Mouse (Mus musculus): Measurements from ENCODE around the gene Sh3gl2. TPM values are rescaled to one million over a fixed set of nuclear protein-coding genes. Genes with fewer than 3 reads are reported as not detected.
A peak's percentile ranks its signal among the peaks of the same experiment; 100 is the strongest.

Sh3gl2 gene
- polyA plus RNA-seq (2015; fragmentation: Nextera tagmentation; extraction: Ambion mirVana) = 0.04 and 0.24 TPM in 2 replicates

GRCm38 (mm10) chr4:85205071-85205635 is at the start of gene Sh3gl2:
TSS of gene Sh3gl2 (plus strand) at chr4:85205126.
- H3K9me3 ChIP-seq (replicated peaks; ENCODE audit: control insufficient read depth, low read length) = no peaks in the 10 kb centered on the region
- H3K4me3 ChIP-seq (ENCODE audit: low read depth, low read length) = peak within 1 kb of the TSS; percentile 50
- H3K9ac ChIP-seq (ENCODE audit: low read depth, low read length) = no peak within 1 kb of the TSS
- H3K36me3 ChIP-seq (ENCODE audit: control insufficient read depth, insufficient read depth) = no peaks in the 10 kb centered on the region
- H3K4me1 ChIP-seq (ENCODE audit: control insufficient read depth, low read depth, low read length) = no peaks in the 10 kb centered on the region
- H3K4me2 ChIP-seq (ENCODE audit: low read depth, low read length) = peak within 1 kb of the TSS; percentile 56
- no peak within 1 kb of the TSS for H3K27ac ChIP-seq (ENCODE audit: low read length)
- H3K27me3 ChIP-seq (ENCODE audit: control insufficient read depth, insufficient read depth, low read depth, low read length) = peaks cover 25% of the 10 kb centered on the region
- ATAC-seq (ENCODE audit: low read depth) = no peak
- WGBS (ENCODE audit: insufficient replicate concordance) = 2% methylated on average over 46 of the region's 48 CpGs

GRCm38 (mm10) chr4:85161156-85161555 is 43.8 kb upstream of the Sh3gl2 start:
- Histone ChIP-seq H3K4me2 (ENCODE audit: low read depth, low read length) (no peak overlapping the region), H3K27ac (ENCODE audit: low read length) (no peak overlapping the region), H3K4me3 (ENCODE audit: low read depth, low read length) (no peak overlapping the region), H3K9me3 (replicated peaks; ENCODE audit: control insufficient read depth, low read length) (no peaks in the 10 kb centered on the region), H3K9ac (ENCODE audit: low read depth, low read length) (no peak overlapping the region), H3K36me3 (ENCODE audit: control insufficient read depth, insufficient read depth) (no peaks in the 10 kb centered on the region), H3K27me3 (ENCODE audit: control insufficient read depth, insufficient read depth, low read depth, low read length) (no peaks in the 10 kb centered on the region), H3K4me1 (ENCODE audit: control insufficient read depth, low read depth, low read length) (no peaks in the 10 kb centered on the region)
- WGBS (ENCODE audit: insufficient replicate concordance) = 48% methylated on average over 4 of the region's 4 CpGs
- ATAC-seq (ENCODE audit: low read depth) = no peak

GRCm38 (mm10) chr4:85162468-85163312 is 42.2 kb upstream of the Sh3gl2 start:
- no peak overlapping the region for H3K4me3 ChIP-seq (ENCODE audit: low read depth, low read length)
- no peak for ATAC-seq (ENCODE audit: low read depth)
- no peaks in the 10 kb centered on the region for H3K9me3 ChIP-seq (replicated peaks; ENCODE audit: control insufficient read depth, low read length)
- H3K36me3 ChIP-seq (ENCODE audit: control insufficient read depth, insufficient read depth) = no peaks in the 10 kb centered on the region
- no peak overlapping the region for H3K9ac ChIP-seq (ENCODE audit: low read depth, low read length)
- H3K27ac ChIP-seq (ENCODE audit: low read length) = no peak overlapping the region
- no peak overlapping the region; the same call in 1 of the 2 replicates for H3K4me2 ChIP-seq (ENCODE audit: low read depth, low read length)
- no peaks in the 10 kb centered on the region for H3K4me1 ChIP-seq (ENCODE audit: control insufficient read depth, low read depth, low read length)
- H3K27me3 ChIP-seq (ENCODE audit: control insufficient read depth, insufficient read depth, low read depth, low read length) = no peaks in the 10 kb centered on the region
- WGBS (ENCODE audit: insufficient replicate concordance) = 25% methylated on average over 27 of the region's 27 CpGs

GRCm38 (mm10) chr4:85163313-85163615 is 41.7 kb upstream of the Sh3gl2 start:
- Histone ChIP-seq H3K36me3 (ENCODE audit: control insufficient read depth, insufficient read depth) (no peaks in the 10 kb centered on the region), H3K4me2 (ENCODE audit: low read depth, low read length) (no peak overlapping the region), H3K9me3 (replicated peaks; ENCODE audit: control insufficient read depth, low read length) (no peaks in the 10 kb centered on the region), H3K27ac (ENCODE audit: low read length) (no peak overlapping the region), H3K4me3 (ENCODE audit: low read depth, low read length) (no peak overlapping the region), H3K4me1 (ENCODE audit: control insufficient read depth, low read depth, low read length) (no peaks in the 10 kb centered on the region), H3K27me3 (ENCODE audit: control insufficient read depth, insufficient read depth, low read depth, low read length) (no peaks in the 10 kb centered on the region), H3K9ac (ENCODE audit: low read depth, low read length) (no peak overlapping the region)
- 57% methylated on average over 2 of the region's 2 CpGs for WGBS (ENCODE audit: insufficient replicate concordance)
- ATAC-seq (ENCODE audit: low read depth) = no peak

- H3K36me3 ChIP-seq (ENCODE audit: control insufficient read depth, insufficient read depth) = no peaks in the 10 kb centered on the region
- H3K4me2 ChIP-seq (ENCODE audit: low read depth, low read length) = no peak overlapping the region
- no peak overlapping the region for H3K9ac ChIP-seq (ENCODE audit: low read depth, low read length)
- H3K4me3 ChIP-seq (ENCODE audit: low read depth, low read length) = no peak overlapping the region
- WGBS (ENCODE audit: insufficient replicate concordance) = 68% methylated on average over 12 of the region's 12 CpGs
- H3K27me3 ChIP-seq (ENCODE audit: control insufficient read depth, insufficient read depth, low read depth, low read length) = no peaks in the 10 kb centered on the region
- H3K27ac ChIP-seq (ENCODE audit: low read length) = no peak overlapping the region
- no peaks in the 10 kb centered on the region; the same call in 1 of the 2 replicates for H3K9me3 ChIP-seq (replicated peaks; ENCODE audit: control insufficient read depth, low read length)
- ATAC-seq (ENCODE audit: low read depth) = no peak
- no peaks in the 10 kb centered on the region for H3K4me1 ChIP-seq (ENCODE audit: control insufficient read depth, low read depth, low read length)
Measured at GRCm38 (mm10) chr4:85168001-85168400, 36.9 kb upstream of the Sh3gl2 start.

- Histone ChIP-seq H3K4me2 (ENCODE audit: low read depth, low read length) (no peak overlapping the region), H3K4me1 (ENCODE audit: control insufficient read depth, low read depth, low read length) (no peaks in the 10 kb centered on the region), H3K36me3 (ENCODE audit: control insufficient read depth, insufficient read depth) (no peaks in the 10 kb centered on the region), H3K9ac (ENCODE audit: low read depth, low read length) (no peak overlapping the region), H3K27ac (ENCODE audit: low read length) (no peak overlapping the region), H3K9me3 (replicated peaks; ENCODE audit: control insufficient read depth, low read length) (no peaks in the 10 kb centered on the region; the same call in 1 of the 2 replicates), H3K4me3 (ENCODE audit: low read depth, low read length) (no peak overlapping the region), H3K27me3 (ENCODE audit: control insufficient read depth, insufficient read depth, low read depth, low read length) (no peaks in the 10 kb centered on the region)
- ATAC-seq (ENCODE audit: low read depth) = no peak
- 50% methylated on average over 4 of the region's 4 CpGs for WGBS (ENCODE audit: insufficient replicate concordance)
Measured at GRCm38 (mm10) chr4:85175466-85175865, 29.5 kb upstream of the Sh3gl2 start.

- Histone ChIP-seq H3K4me2 (ENCODE audit: low read depth, low read length) (no peak overlapping the region), H3K27ac (ENCODE audit: low read length) (no peak overlapping the region), H3K4me3 (ENCODE audit: low read depth, low read length) (no peak overlapping the region), H3K36me3 (ENCODE audit: control insufficient read depth, insufficient read depth) (no peaks in the 10 kb centered on the region), H3K27me3 (ENCODE audit: control insufficient read depth, insufficient read depth, low read depth, low read length) (no peaks in the 10 kb centered on the region), H3K9me3 (replicated peaks; ENCODE audit: control insufficient read depth, low read length) (no peaks in the 10 kb centered on the region), H3K4me1 (ENCODE audit: control insufficient read depth, low read depth, low read length) (no peaks in the 10 kb centered on the region), H3K9ac (ENCODE audit: low read depth, low read length) (no peak overlapping the region)
- 66% methylated on average over 9 of the region's 9 CpGs for WGBS (ENCODE audit: insufficient replicate concordance)
- no peak for ATAC-seq (ENCODE audit: low read depth)
Measured at GRCm38 (mm10) chr4:85178394-85179051, 26.4 kb upstream of the Sh3gl2 start.

- 52% methylated on average over 4 of the region's 4 CpGs for WGBS (ENCODE audit: insufficient replicate concordance)
- Histone ChIP-seq H3K27ac (ENCODE audit: low read length) (no peak overlapping the region), H3K9me3 (replicated peaks; ENCODE audit: control insufficient read depth, low read length) (no peaks in the 10 kb centered on the region), H3K4me1 (ENCODE audit: control insufficient read depth, low read depth, low read length) (no peaks in the 10 kb centered on the region), H3K4me2 (ENCODE audit: low read depth, low read length) (no peak overlapping the region), H3K36me3 (ENCODE audit: control insufficient read depth, insufficient read depth) (no peaks in the 10 kb centered on the region), H3K27me3 (ENCODE audit: control insufficient read depth, insufficient read depth, low read depth, low read length) (no peaks in the 10 kb centered on the region), H3K9ac (ENCODE audit: low read depth, low read length) (no peak overlapping the region), H3K4me3 (ENCODE audit: low read depth, low read length) (no peak overlapping the region)
- no peak for ATAC-seq (ENCODE audit: low read depth)
Measured at GRCm38 (mm10) chr4:85186011-85186410, 18.9 kb upstream of the Sh3gl2 start.

GRCm38 (mm10) chr4:85196201-85196600 is 8.7 kb upstream of the Sh3gl2 start:
- WGBS (ENCODE audit: insufficient replicate concordance) = 39% methylated on average over 4 of the region's 4 CpGs
- no peak overlapping the region for H3K27ac ChIP-seq (ENCODE audit: low read length)
- no peak overlapping the region for H3K4me2 ChIP-seq (ENCODE audit: low read depth, low read length)
- H3K9ac ChIP-seq (ENCODE audit: low read depth, low read length) = no peak overlapping the region
- no peak overlapping the region for H3K4me3 ChIP-seq (ENCODE audit: low read depth, low read length)
- ATAC-seq (ENCODE audit: low read depth) = no peak
- H3K9me3 ChIP-seq (replicated peaks; ENCODE audit: control insufficient read depth, low read length) = no peaks in the 10 kb centered on the region
- H3K4me1 ChIP-seq (ENCODE audit: control insufficient read depth, low read depth, low read length) = no peaks in the 10 kb centered on the region
- H3K36me3 ChIP-seq (ENCODE audit: control insufficient read depth, insufficient read depth) = no peaks in the 10 kb centered on the region
- no peaks in the 10 kb centered on the region for H3K27me3 ChIP-seq (ENCODE audit: control insufficient read depth, insufficient read depth, low read depth, low read length)
